Mouse (Mus musculus) liver, postnatal 0 days (tissue): ENCODE data around the gene Etv1.

Source experiments
- CTCF ChIP-seq: sonication (generic); IDR thresholded peaks from 2 replicates; pipeline ENCODE4 v1.5.1; 2016; ENCODE audit warnings: antibody characterized with exemption, low read depth
- EP300 ChIP-seq: IDR thresholded peaks from 2 replicates; pipeline ENCODE4 v1.6.1; 2016; ENCODE audit warnings: antibody characterized with exemption, low read depth, mild to moderate bottlenecking

DNA sequence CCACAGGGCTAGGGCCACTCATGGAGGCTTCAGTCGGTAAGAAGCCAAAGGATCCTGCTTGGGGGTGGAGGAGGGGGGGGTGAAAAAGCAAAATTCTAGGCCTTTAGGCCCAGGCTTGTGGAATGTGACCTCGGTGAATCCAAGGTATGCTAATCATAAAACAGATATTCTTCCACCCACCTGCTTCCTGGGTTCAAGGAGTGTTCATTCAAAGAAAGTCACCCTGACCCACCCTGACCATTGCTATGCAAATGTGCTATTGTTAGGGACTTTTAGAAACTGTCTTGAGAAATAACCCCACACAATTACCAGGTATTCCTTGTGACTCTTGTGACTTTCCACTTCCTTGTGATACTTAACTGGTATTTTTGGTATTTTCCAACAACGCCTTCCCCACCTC, 49.5 kb upstream of the Etv1 start:
- TF ChIP-seq CTCF (no peak), EP300 (no peak)
